Mouse (Mus musculus) kidney, postnatal 4 days (tissue): Measurements from ENCODE around the gene Stxbp5.
A peak's percentile ranks its signal among the peaks of the same experiment; 100 is the strongest.

Experiments used
- DNase-seq, 2 experiments: peaks; one replicate each; pipeline ENCODE4 v3.0.0; 2021; ENCODE audit warnings: mixed read lengths in 2 of 2

Stxbp5 gene

GRCm38 (mm10) chr10:9733861-9734260 lies 167.0 kb downstream of the Stxbp5 start:
- DNase-seq: no peak

GRCm38 (mm10) chr10:9732065-9732749 lies 168.7 kb downstream of the Stxbp5 start:
- peak in 1 of 2 experiments; percentile 9 for DNase-seq

- no peak for DNase-seq
Measured at GRCm38 (mm10) chr10:9722519-9723303, 178.2 kb downstream of the Stxbp5 start.

GRCm38 (mm10) chr10:9720027-9720426 lies 180.9 kb downstream of the Stxbp5 start:
- DNase-seq: no peak

- DNase-seq: peak in 1 of 2 experiments; percentile 14
Measured at GRCm38 (mm10) chr10:9718086-9718485, 182.8 kb downstream of the Stxbp5 start.
